Mouse (Mus musculus) left cerebral cortex, postnatal 10 days (tissue): ENCODE measurements at regions not wholly inside any gene's neighbourhood (a gene's known extent, or its start where the extent isn't known, plus 50 kb on each side); places are given as distances from the start of the nearest gene placed in this dataset.
"Not testable (repeated sequence)": the region's sequence is repeated elsewhere in the genome, so short reads cannot be mapped to it uniquely, and the experiment has no call there.

Experiments
- DNase-seq, 2 experiments: peaks; one replicate each; pipeline ENCODE4 v3.0.0; 2021 to 2022; ENCODE audit warnings: low spot score in 2 of 2, mixed read lengths in 1 of 2; ENCODE audit errors: extremely low spot score in 1 of 2
- intact Hi-C: fragments of 180-260 bp; cut with DNase I; formaldehyde crosslinking; loops from one replicate; pipeline ENCODE4 v1.15.1; 2025

DNA sequence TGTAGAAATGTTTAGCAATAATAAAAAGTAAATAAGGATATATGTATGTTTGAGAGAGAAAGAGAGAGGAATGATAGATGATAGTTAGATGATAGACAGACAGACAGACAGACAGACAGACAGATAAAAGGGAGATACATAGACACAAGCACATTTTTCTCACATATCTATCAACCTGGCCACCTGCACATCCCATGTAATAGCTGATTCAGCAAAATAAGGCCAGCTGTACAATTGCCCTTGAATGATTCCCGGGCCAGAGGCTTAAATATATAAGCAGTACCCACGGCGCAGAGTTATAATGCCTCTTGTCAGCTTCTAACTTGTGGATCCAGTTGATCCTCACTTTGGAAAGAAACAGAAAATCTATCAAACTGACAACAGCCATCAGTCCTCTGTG, 178.5 kb downstream of the Tmem114 start:
- intact Hi-C loops, result no loop called here
- no peak for DNase-seq

- DNase-seq, result no peak
Measured at GRCm38 (mm10) chr16:8245612-8246011, 179.3 kb downstream of the Tmem114 start.

GRCm38 (mm10) chr16:8234351-8234750, 190.6 kb downstream of the Tmem114 start:
- intact Hi-C loops, result no loop called here

More at GRCm38 (mm10) chr16:8245612-8246011, 179.3 kb downstream of the Tmem114 start:
- intact Hi-C loops, result no loop called here

DNA sequence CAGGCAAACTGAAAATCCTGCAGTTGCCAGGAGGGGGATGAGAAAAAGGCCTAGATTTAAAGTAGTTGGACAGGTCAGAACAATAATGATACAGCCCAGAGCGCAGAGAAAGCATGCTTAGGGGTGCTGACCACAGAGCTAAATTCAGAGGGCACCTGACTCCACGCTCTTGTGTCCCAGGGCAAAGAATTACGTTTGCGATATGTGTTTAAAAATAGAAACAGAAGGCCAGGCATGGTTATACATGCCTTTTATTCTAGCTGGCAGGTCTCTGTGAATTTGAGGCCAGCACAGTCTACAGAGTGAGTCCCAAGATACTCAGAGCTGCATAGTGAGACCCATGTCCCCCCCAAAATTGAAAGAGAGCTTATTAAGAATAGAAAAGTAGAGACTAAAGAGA, 192.9 kb downstream of the Tmem114 start:
- intact Hi-C loops, result no loop called here
- no peak for DNase-seq

More at GRCm38 (mm10) chr16:8234351-8234750, 190.6 kb downstream of the Tmem114 start:
- DNase-seq, result no peak

GRCm38 (mm10) chr16:8223625-8224300, 201.2 kb downstream of the Tmem114 start:
- intact Hi-C loops, result no loop called here
- DNase-seq, result no peak

DNA sequence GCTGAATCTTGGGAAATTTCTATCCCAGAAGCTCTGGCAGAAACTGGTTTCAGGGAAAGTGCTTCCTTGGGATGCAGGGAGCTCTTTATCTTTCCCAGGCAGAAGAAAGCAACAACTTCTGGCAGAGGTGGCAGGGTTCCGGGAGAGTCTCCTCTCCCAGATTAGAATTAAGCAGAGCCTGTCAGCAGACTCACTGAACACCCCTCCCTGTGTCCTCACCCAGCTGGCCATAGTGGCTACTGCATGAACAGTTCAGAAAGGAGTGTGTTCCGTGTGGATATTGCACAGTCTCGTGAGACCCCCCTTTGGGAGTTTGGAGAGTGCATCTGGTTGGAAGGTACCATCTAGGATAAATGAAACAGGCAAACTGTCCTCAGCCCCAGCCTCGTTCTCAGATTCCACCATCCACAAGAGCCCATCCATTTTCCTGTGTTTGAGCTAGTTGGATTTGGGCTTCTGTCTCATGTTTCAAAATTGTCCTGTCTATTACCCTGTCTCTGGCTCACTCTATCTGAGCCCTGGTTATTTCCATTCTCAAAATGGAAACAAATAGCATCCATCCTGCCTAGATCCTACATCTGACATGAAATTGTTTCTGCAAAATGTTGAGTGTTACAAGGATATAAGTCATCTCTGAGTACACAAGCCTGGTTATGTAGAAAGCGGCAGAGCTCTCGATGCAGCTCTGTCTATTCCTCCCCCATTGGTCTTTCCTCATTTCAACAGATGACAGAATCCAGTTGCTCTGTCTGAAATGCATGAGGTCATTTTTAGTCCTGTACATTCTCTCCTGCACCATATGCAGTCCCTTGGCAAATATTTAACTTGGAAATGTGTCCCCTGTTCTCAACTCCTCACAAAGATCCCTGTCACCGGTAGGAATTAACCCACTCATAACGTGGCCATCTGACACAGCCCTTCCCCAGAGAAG, 216.4 kb downstream of the Tmem114 start:
- intact Hi-C loops, result no loop called here
- DNase-seq, result peak in 1 of 2 experiments; percentile 10

GRCm38 (mm10) chr16:8205014-8205413, 219.9 kb downstream of the Tmem114 start:
- intact Hi-C loops, result no loop called here
- DNase-seq, result no peak

- no peak for DNase-seq
- intact Hi-C loops, result no loop called here
Measured at GRCm38 (mm10) chr16:8201306-8201705, 223.6 kb downstream of the Tmem114 start.

GRCm38 (mm10) chr16:8198771-8199562, 226.0 kb downstream of the Tmem114 start:
- intact Hi-C loops, result no loop called here
- no peak for DNase-seq

GRCm38 (mm10) chr16:8189472-8190240, 235.3 kb downstream of the Tmem114 start:
- peak in 1 of 2 experiments; percentile 7 for DNase-seq

DNA sequence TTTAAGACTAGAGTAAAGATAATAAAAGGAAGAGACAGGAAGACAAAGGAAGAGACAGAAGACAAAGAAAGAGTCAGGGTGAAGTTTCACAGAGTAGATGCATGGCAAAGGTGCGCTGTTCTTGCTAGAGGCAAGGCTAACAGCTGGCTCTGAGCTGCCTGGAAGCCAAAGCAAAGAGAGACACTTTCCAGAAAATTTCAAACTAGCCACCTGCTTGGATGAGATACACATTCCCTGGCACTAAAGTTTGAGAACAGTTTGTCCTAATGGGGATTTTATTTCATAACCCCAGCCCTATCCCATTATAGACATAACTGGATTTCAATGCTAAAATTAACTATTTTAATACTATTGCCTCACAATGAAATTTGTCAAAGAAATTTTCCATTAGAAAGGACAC, 235.9 kb downstream of the Tmem114 start:
- intact Hi-C loops, result no loop called here
- no peak for DNase-seq

More at GRCm38 (mm10) chr16:8189472-8190240, 235.3 kb downstream of the Tmem114 start:
- intact Hi-C loops, result no loop called here

DNA sequence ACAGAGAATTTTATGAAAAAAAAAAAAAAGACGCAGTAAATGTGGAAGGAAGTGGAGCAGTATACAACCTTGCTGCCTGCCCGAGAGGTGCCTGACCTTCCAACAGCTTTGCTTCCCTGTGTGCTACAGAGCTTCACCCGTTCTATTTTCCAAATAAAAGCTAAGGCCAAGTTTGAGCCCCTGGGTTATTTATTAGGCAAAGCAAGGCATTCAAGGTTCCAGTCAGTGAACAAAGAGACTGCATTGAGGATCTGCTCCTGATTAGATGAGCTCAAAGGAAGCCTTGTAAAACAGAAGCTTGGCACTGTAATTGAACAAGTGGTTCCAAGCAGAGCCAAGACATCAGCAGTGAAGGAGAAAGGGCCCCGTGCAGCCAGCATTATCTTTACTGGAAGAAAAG, 236.4 kb downstream of the Tmem114 start:
- DNase-seq, result peak in 1 of 2 experiments; percentile 3
- intact Hi-C loops, result no loop called here

GRCm38 (mm10) chr16:8184781-8185180, 240.2 kb downstream of the Tmem114 start:
- DNase-seq, result no peak
- intact Hi-C loops, result no loop called here

- no peak for DNase-seq
- intact Hi-C loops, result no loop called here
Measured at GRCm38 (mm10) chr16:8178946-8179345, 246.0 kb downstream of the Tmem114 start.

DNA sequence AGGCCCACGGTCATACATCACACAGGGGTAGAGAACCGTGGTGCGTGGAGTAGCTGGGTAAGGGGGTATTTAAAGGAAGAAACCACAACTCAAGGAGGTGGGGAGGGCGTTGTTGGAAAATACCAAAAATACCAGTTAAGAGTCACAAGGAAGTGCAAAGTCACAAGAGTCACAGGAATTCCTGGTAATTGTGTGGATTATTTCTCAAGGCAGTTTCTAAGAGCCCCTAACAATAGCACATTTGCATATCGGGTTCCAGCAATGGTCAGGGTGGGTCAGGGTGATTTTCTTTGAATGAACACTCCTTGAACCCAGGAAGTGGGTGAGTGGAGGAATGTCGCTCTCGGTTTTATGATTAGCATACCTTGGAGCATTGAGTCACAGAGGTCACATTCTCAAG, 247.7 kb downstream of the Tmem114 start:
- intact Hi-C loops, DNase-seq: not testable (repeated sequence)

GRCm38 (mm10) chr16:8176126-8176525, 248.8 kb downstream of the Tmem114 start:
- DNase-seq, result no peak

More at GRCm38 (mm10) chr16:8176126-8176525, 248.8 kb downstream of the Tmem114 start:
- intact Hi-C loops, result no loop called here
